Mouse (Mus musculus) lung, embryonic 15.5 days (tissue): ENCODE measurements at regions not wholly inside any gene's neighbourhood (a gene's known extent, or its start where the extent isn't known, plus 50 kb on each side); places are given as distances from the start of the nearest gene placed in this dataset.

Experiments used
- ATAC-seq: fragments of 200-750 bp; cut with Nextera tagmentation; 2 replicates; pipeline ENCODE4 v1.8.0; 2017; ENCODE audit warnings: moderate number of reproducible peaks, borderline replicate concordance; ENCODE audit not compliant: low FRiP score, low TSS enrichment; ENCODE audit errors: extremely low read depth
- H3K27ac ChIP-seq: fragments of 300-500 bp; sonication (generic); 2 replicates; pipeline ENCODE4 v1.5.1; 2015; ENCODE audit warnings: moderate library complexity, mild to moderate bottlenecking, inconsistent platforms
- H3K27me3 ChIP-seq: fragments of 300-500 bp; sonication (generic); 2 replicates; pipeline ENCODE4 v1.6.1; 2015; ENCODE audit warnings: inconsistent platforms
- H3K36me3 ChIP-seq: fragments of 300-500 bp; sonication (generic); 2 replicates; pipeline ENCODE4 v1.6.1; 2015; ENCODE audit warnings: inconsistent platforms
- H3K4me1 ChIP-seq: fragments of 300-500 bp; sonication (generic); 2 replicates; pipeline ENCODE4 v1.6.1; 2015; ENCODE audit warnings: inconsistent platforms
- H3K4me2 ChIP-seq: fragments of 300-500 bp; sonication (generic); 2 replicates; pipeline ENCODE4 v1.6.1; 2015; ENCODE audit warnings: inconsistent platforms, mild to moderate bottlenecking, moderate library complexity
- H3K4me3 ChIP-seq: fragments of 300-500 bp; sonication (generic); 2 replicates; pipeline ENCODE4 v1.5.1; 2015; ENCODE audit warnings: mild to moderate bottlenecking, inconsistent platforms
- H3K9ac ChIP-seq: fragments of 300-500 bp; sonication (generic); 2 replicates; pipeline ENCODE4 v1.6.1; 2015; ENCODE audit warnings: inconsistent platforms
- H3K9me3 ChIP-seq: fragments of 300-500 bp; sonication (generic); 2 replicates; pipeline ENCODE4 v1.6.1; 2016; ENCODE audit warnings: inconsistent platforms
- WGBS: fragments of 180-500 bp; shearing (Covaris S2); methylation state at CpG from one replicate; pipeline ENCODE4 v1.1.7; 2015; 5-methylcytosine and 5-hydroxymethylcytosine counted together

DNA sequence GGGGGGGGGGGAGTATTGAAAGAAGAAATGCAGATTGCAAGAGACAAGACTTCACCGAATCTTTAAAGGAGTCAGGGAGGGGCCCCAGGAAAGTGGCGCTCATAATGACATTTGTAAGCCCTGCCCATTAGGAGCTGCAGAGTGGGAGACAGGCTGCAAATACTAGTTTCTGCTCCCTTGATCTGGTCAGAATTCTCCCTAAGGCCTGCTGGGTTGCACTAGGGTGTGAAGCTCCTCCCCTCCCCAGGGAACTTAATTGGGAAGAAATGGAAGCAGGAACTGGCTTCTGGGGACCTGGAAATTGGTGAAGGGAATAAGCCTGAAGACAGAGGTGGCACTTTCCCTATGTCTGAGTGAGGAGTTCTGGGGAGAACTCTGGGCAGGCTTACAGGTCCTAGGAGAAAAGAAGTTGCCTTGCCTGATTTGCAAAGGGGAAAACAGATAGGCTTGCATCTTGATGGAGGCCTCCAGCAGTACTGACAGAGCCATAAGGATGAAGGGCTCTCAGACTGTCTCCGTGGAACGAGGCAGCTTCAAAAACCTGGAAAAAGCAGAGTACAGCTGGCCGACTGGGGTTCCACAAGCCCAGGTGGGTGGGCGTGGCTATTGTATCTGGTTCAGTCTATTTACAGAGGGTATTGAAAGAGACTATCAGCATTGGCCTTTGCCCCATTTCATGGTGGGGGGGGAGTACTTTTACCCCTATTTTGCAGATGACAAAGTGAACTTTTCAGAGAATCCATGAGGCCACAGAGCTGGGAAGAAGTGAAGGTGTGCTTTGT is 125.7 kb downstream of the Plpp3 start:
- WGBS, result 21% methylated on average over 6 of the region's 6 CpGs
- no peak for ATAC-seq

GRCm38 (mm10) chr4:105285431-105286013 is 128.4 kb downstream of the Plpp3 start:
- Histone ChIP-seq H3K4me2 (no peak overlapping the region), H3K27ac (no peak overlapping the region), H3K36me3 (no peaks in the 10 kb centered on the region), H3K9me3 (no peaks in the 10 kb centered on the region), H3K4me3 (no peak overlapping the region), H3K9ac (no peak overlapping the region), H3K27me3 (no peaks in the 10 kb centered on the region), H3K4me1 (peaks cover 27% of the 10 kb centered on the region)
- WGBS, result 93% methylated on average over 5 of the region's 5 CpGs
- no peak for ATAC-seq

More for the DNA sequence above, 125.7 kb downstream of the Plpp3 start:
- no peaks in the 10 kb centered on the region for H3K27me3 ChIP-seq
- H3K27ac ChIP-seq, result no peak overlapping the region
- no peak overlapping the region for H3K4me3 ChIP-seq
- H3K9me3 ChIP-seq, result no peaks in the 10 kb centered on the region
- H3K9ac ChIP-seq, result no peak overlapping the region
- no peak overlapping the region for H3K4me2 ChIP-seq
- H3K36me3 ChIP-seq, result no peaks in the 10 kb centered on the region
- peaks cover 27% of the 10 kb centered on the region for H3K4me1 ChIP-seq

GRCm38 (mm10) chr4:105286299-105286698 is 129.2 kb downstream of the Plpp3 start:
- H3K4me3 ChIP-seq, result no peak overlapping the region
- peak overlapping the region; percentile 33; the same call in 1 of the 2 replicates for H3K27ac ChIP-seq
- no peaks in the 10 kb centered on the region for H3K27me3 ChIP-seq
- ATAC-seq, result no peak
- H3K4me2 ChIP-seq, result no peak overlapping the region
- no peaks in the 10 kb centered on the region for H3K36me3 ChIP-seq
- no peaks in the 10 kb centered on the region for H3K9me3 ChIP-seq
- 47% methylated on average over 6 of the region's 6 CpGs for WGBS
- no peak overlapping the region for H3K9ac ChIP-seq
- H3K4me1 ChIP-seq, result peaks cover 24% of the 10 kb centered on the region

DNA sequence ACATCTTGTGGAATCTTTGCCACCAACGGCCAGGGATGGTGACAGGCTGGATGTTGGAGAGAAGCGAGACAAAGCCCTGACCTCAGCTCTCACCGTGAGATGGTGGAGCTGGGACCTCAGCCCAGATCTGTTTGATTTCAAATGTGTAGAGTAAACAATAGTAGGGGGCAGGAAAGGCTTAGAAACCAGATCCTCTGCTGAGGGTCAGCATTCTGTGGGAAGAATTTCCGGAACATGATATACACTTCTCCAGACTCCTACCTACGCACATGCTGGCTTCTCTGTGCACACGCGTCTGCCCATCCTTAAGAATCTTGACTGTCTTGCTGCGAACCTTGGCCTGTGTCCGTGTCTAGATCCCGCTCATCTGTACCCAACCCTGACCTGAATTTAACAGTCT is 129.7 kb downstream of the Plpp3 start:
- Histone ChIP-seq H3K4me2 (no peak overlapping the region), H3K27ac (0 out of 2 replicates have a peak overlapping the region, but pooled peaks have one; percentile 33), H3K27me3 (no peaks in the 10 kb centered on the region), H3K9me3 (no peaks in the 10 kb centered on the region), H3K9ac (no peak overlapping the region), H3K36me3 (no peaks in the 10 kb centered on the region), H3K4me3 (no peak overlapping the region), H3K4me1 (peaks cover 19% of the 10 kb centered on the region)
- WGBS, result 53% methylated on average over 10 of the region's 10 CpGs
- ATAC-seq, result no peak

GRCm38 (mm10) chr4:105287419-105287818 is 130.3 kb downstream of the Plpp3 start:
- H3K9me3 ChIP-seq, result no peaks in the 10 kb centered on the region
- H3K4me1 ChIP-seq, result peaks cover 14% of the 10 kb centered on the region
- no peak overlapping the region for H3K4me2 ChIP-seq

DNA sequence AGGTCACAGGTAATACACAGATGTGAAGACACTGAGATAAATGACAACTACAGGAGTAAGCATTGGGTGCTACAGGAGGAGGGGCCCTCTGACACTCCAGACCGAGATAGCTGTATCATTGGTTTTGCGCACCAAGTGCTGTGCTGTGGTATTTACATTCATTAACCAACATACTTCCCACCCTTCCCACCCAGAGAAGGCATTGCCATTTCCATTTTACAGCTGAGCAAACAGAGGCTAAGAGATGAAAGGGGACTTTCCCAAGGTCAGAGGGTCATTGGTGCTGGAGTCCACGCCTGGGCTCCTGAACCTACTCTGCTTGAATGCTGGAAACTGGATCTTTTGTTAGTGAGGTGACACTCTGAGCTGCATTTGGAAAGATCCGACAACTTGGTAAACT is 132.5 kb downstream of the Plpp3 start:
- ATAC-seq, result no peak
- Histone ChIP-seq H3K36me3 (no peaks in the 10 kb centered on the region), H3K27me3 (no peaks in the 10 kb centered on the region), H3K4me2 (no peak overlapping the region), H3K4me3 (no peak overlapping the region), H3K4me1 (peaks cover 7% of the 10 kb centered on the region), H3K9ac (no peak overlapping the region), H3K9me3 (no peaks in the 10 kb centered on the region), H3K27ac (no peak overlapping the region)
- WGBS, result 65% methylated on average over 4 of the region's 4 CpGs

More at GRCm38 (mm10) chr4:105287419-105287818, 130.3 kb downstream of the Plpp3 start:
- H3K4me3 ChIP-seq, result no peak overlapping the region
- WGBS, result 72% methylated on average over 7 of the region's 7 CpGs
- H3K27ac ChIP-seq, result no peak overlapping the region
- H3K9ac ChIP-seq, result no peak overlapping the region
- H3K27me3 ChIP-seq, result no peaks in the 10 kb centered on the region
- H3K36me3 ChIP-seq, result no peaks in the 10 kb centered on the region
- no peak for ATAC-seq

DNA sequence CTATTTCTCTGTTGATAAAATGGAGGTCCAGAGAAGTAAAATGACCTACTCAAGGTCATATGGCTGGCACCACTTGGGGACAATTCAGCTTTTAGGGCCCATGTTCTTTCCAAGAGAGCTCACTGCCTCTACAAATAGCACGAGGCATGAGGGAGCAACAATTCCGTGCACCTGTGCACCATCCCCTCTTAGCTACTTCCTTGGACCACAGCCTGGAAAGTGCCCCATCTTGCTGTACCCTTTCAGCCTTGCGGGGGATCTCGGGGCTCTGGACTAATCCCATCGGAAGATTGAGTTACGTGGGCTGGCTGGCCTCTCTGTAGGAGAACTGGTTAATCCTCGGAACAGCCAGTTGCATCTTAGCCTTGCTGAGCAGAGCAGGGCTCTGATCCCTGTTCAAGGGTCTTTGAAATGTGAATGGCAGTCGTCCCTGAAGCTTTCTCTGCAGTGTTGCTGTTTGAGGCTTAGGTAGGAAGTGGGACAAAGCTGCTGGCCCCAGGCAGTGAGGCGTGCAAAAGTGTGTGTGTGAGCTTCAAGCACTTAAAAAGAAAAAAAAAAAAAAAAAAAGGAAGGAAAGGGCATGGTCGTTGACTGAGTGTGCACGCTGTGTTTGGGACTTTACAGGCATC is 133.8 kb downstream of the Plpp3 start:
- Histone ChIP-seq H3K27ac (no peak overlapping the region), H3K27me3 (no peaks in the 10 kb centered on the region), H3K36me3 (no peaks in the 10 kb centered on the region), H3K4me1 (peaks cover 7% of the 10 kb centered on the region), H3K9me3 (no peaks in the 10 kb centered on the region), H3K4me2 (no peak overlapping the region), H3K9ac (no peak overlapping the region), H3K4me3 (no peak overlapping the region)
- no peak for ATAC-seq
- WGBS, result 35% methylated on average over 11 of the region's 11 CpGs

- H3K27me3 ChIP-seq, result no peaks in the 10 kb centered on the region
- no peaks in the 10 kb centered on the region for H3K36me3 ChIP-seq
- 0% methylated on average over 1 of the region's 1 CpGs for WGBS
- H3K4me1 ChIP-seq, result peaks cover 5% of the 10 kb centered on the region
- no peaks in the 10 kb centered on the region for H3K9me3 ChIP-seq
- H3K9ac ChIP-seq, result no peak overlapping the region
- H3K27ac ChIP-seq, result peak overlapping the region; percentile 60
- ATAC-seq, result no peak
- H3K4me3 ChIP-seq, result no peak overlapping the region
- H3K4me2 ChIP-seq, result no peak overlapping the region
Measured at GRCm38 (mm10) chr4:105291503-105291902, 134.4 kb downstream of the Plpp3 start.

DNA sequence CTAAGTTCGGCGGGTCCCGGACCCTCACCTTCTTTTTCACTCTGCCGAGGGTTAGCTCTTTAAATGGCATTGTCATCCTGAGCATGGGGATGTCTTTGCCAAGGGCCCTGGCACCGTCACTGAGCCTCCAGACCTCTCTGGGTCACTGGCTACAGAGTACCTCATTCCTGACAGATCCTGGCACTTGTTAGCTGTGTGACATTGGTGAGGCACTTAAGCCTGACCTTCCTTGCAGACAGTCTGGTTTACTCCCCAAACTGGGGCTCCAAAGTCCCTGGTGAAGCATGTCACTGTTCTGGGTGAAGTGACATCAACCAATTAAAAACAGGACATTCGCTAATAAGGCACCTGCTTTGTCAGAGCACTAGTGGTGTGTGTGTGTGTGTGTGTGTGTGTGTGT is 142.2 kb downstream of the Plpp3 start:
- no peak for ATAC-seq
- Histone ChIP-seq H3K4me2 (no peak overlapping the region), H3K4me3 (no peak overlapping the region), H3K9me3 (no peaks in the 10 kb centered on the region), H3K27ac (no peak overlapping the region), H3K36me3 (no peaks in the 10 kb centered on the region), H3K4me1 (no peaks in the 10 kb centered on the region), H3K27me3 (no peaks in the 10 kb centered on the region), H3K9ac (no peak overlapping the region)
- WGBS, result 85% methylated on average over 6 of the region's 6 CpGs

- Histone ChIP-seq H3K9ac (no peak overlapping the region), H3K4me3 (no peak overlapping the region), H3K9me3 (no peaks in the 10 kb centered on the region), H3K27ac (no peak overlapping the region), H3K4me2 (no peak overlapping the region), H3K27me3 (no peaks in the 10 kb centered on the region), H3K4me1 (no peaks in the 10 kb centered on the region), H3K36me3 (no peaks in the 10 kb centered on the region)
- no peak for ATAC-seq
- WGBS, result 53% methylated on average over 1 of the region's 1 CpGs
Measured at GRCm38 (mm10) chr4:105301547-105301946, 144.4 kb downstream of the Plpp3 start.

DNA sequence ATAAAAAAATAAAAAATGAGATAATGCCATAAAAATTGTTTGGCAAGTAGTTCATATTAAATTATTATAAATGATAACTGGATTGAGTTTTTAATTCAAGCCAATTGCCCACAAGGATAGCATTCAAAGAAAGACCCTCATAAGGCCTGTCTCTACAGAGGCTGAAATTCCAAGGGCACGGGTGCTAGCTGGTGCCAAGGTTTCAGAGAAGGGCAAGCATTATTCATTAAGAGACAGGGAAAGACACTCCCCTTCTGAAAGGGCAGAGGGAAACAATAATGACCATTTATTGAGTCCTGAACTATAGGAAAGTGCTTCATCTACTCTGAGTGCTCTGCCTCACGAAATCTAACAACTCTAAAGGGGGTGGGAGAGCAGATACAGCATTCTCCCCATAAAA is 147.0 kb downstream of the Plpp3 start:
- Histone ChIP-seq H3K9me3 (no peaks in the 10 kb centered on the region), H3K27me3 (no peaks in the 10 kb centered on the region), H3K4me2 (no peak overlapping the region), H3K27ac (no peak overlapping the region), H3K9ac (no peak overlapping the region), H3K4me3 (no peak overlapping the region), H3K4me1 (no peaks in the 10 kb centered on the region), H3K36me3 (no peaks in the 10 kb centered on the region)
- 34% methylated on average over 2 of the region's 2 CpGs for WGBS
- ATAC-seq, result no peak

DNA sequence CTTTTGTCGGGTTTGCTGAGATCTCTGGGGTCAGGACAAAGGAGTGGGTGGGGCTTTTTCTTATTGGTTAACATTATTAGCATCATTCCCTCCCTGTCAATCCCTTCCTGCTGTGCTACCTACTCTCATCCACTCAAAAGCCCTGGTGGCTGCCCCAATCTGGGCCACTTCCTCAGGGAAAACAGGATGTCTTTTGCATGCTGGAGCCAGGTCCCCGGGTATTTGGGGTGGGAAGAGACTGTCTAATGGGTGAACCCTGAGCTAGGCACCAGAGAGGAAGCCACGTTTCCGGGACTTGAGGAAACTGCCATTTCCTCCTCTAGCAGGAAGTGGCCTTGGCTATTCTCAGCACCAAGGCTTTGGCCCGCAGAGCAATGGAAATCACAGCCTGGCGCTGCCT is 148.8 kb downstream of the Plpp3 start:
- no peak overlapping the region for H3K9ac ChIP-seq
- 74% methylated on average over 6 of the region's 6 CpGs for WGBS
- no peaks in the 10 kb centered on the region for H3K9me3 ChIP-seq
- H3K4me3 ChIP-seq, result no peak overlapping the region
- no peaks in the 10 kb centered on the region for H3K36me3 ChIP-seq
- H3K27me3 ChIP-seq, result no peaks in the 10 kb centered on the region
- H3K27ac ChIP-seq, result peak overlapping the region; percentile 53
- no peak overlapping the region for H3K4me2 ChIP-seq
- no peaks in the 10 kb centered on the region for H3K4me1 ChIP-seq
- peak; percentile 39 for ATAC-seq
